Mouse (Mus musculus) ES-CJ7 (cell line): ENCODE measurements at regions not wholly inside any gene's neighbourhood (a gene's known extent, or its start where the extent isn't known, plus 50 kb on each side); places are given as distances from the start of the nearest gene placed in this dataset.
A peak's percentile ranks its signal among the peaks of the same experiment; 100 is the strongest.

Source experiments
- DNase-seq: peaks from one replicate; pipeline ENCODE4 v3.0.0; 2011; ENCODE audit warnings: low read depth, low spot score

- DNase-seq, result no peak
Observed at GRCm38 (mm10) chr10:92625781-92626180, 96.4 kb downstream of the Nedd1 start.

DNA sequence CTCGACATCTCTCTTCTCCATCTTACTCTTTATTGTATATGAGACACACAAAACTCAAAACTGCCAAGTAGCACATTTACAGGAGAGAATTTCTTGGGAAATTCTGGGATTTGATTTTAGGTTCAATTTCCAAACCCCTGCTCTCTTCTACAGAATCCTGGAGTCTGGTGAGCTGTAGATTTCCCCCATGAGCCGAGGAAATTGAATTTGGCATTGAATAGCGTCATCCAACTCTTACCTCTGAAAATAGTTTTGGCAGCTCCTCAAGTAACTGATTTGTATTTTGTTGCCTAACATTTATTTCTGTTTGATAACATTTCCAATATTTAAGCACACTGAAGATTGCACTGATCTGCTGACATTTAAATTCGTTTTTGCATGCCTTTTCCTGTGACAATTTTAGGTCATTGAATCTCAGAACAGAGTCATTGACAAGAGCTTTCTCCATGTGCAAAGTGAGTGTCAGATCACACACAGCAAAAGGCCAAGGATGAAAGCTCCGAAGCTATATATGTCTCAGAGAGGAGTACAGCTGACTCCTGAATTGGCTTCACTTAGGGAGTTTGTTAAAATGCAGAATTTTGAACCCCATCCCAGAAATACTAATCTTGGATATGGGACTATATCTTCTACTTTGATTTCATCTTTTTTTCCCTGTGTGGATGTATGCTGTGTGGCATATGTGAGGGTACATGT lies 106.4 kb downstream of the Nedd1 start:
- DNase-seq, result no peak

DNA sequence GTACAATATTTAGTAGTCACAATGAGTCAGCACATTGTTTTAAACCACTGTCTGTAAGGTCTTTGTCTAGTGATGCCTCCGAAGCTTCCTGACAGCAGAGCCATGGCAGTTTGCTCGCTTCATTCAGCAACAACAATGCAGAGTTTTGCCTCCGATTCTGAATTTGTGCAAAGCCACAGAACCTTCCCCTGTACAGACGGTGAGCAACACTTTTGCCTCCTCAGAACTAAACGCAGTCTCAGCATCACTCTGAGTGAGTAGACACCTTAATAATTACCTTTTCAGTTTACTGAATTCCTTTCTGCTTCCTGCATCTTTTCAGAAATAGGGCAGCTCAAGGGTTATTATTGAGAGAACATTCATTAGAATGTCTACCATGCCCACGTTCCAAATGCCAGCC lies 107.9 kb downstream of the Nedd1 start:
- DNase-seq, result no peak

DNA sequence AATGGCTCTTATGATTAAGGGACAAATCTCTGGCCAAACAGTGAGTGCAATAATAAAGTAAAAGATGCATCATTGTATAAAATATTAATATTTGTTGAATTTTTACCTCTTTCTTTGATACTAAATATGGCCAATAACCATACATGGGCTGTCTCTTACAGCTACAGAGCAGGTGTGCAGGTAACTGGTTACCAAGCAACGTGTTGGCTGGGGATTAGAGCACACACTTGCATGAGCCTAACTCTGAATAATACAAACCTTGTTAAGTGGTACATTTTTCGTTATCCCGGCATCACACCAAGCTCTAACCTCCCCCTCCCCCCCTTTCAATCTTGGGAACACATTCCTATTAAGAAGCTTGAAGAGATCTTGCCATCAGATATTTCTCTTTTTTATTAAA lies 111.2 kb downstream of the Nedd1 start:
- DNase-seq, result no peak

DNA sequence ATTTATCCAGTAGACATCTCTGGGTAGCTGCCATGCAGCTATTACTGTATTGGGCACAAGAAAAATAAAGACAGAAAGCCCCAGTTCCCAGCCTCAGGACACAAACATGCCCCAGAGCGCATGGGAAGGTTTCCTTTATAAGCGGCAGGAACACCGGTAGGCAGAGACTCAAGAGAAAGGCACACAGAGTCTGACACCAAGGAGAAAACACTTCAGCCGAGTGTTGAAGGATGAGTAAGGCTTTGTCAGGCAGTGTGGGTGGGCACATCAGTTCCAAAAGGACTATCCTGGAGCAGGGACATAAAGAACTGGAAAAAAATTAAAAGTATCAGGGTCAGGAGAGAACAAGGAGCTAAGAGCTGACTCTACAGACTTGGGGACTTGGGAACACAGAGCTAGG lies 115.5 kb downstream of the Nedd1 start:
- no peak for DNase-seq

DNA sequence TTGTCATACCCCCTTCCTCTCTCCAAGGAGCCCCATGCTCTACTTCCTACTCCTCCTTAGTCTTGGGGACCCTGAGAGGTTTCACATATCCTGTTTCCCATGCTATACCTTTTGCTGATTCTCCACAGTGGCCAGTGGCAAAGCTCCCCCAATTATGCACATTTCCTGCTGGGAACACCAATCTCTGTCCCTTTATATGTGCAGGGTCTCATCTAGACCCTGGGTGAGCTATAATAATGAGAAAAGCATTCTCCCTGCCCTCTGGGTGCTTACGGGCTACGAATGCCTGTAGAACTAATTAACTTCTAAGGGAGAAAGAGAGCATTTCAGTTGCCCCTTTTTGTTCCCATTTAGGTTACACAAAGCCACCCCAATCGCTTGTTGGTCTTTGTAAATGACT lies 116.6 kb downstream of the Nedd1 start:
- no peak for DNase-seq

- DNase-seq, result no peak
Observed at GRCm38 (mm10) chr10:92600116-92600515, 122.1 kb downstream of the Nedd1 start.

DNA sequence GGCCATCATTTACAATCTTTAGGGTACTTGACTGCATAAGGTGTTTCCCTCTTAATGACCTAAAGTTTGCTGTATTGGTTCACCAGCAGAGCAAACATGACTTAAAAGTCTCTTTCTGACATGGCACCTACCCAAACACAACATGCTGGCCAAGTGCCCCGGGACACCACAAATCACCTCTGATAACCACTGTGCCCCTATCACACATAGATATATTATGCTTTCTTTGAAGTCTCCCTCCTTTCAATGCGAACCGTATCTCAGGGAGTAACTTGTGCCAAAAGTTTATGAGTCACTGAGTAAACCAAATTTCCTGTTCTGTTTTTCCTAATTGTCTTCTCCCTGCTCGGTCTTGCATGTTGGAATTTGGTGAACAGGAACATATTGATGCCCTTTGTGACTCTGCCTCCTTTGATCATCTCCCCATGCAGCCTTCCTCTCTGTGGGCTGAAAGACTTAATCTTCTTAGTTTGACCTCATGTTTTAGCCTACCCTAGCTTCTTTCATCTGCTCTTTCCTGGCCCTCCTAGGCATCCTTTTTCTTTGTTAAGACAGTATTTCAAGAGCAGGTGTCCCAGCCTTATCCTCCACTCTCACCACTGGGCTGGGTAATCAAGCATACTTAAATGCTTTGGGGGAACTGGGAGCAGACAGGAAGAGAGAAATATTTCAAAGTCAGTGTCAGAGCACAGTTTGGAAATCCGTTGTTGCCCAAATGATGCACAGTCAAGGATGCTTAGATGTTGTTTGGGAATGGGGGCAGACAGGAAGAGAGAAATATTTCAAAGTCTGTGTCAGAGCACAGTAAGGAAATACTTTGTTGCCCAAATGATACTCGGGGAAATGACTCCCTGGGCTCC lies 126.5 kb downstream of the Nedd1 start:
- DNase-seq, result no peak

DNA sequence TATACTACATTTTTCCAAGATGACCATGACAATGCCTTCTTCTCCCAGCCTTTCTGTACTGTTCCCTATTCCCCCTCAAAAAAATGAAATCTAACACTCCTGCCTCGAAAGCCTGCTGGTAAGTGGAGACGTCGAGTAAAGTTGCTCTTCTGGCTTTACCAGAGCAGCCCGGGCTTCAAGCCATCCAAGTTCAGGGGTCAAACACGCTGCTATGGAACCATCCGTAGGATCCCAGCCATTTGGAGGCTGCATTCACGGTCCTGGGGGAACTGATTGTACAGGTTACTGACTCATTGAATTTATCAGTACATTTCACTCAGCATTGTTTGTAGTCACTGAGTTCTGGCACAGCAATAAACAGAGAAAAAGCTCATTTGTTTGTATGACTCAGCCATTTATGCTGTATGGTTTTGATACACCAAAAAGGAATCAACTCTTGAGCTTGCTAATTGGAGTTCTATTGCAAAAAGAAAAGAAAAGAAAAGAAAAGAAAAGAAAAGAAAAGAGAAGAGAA lies 128.2 kb downstream of the Nedd1 start:
- DNase-seq, result no peak

GRCm38 (mm10) chr10:92578872-92579271 lies 143.3 kb downstream of the Nedd1 start:
- no peak for DNase-seq

DNA sequence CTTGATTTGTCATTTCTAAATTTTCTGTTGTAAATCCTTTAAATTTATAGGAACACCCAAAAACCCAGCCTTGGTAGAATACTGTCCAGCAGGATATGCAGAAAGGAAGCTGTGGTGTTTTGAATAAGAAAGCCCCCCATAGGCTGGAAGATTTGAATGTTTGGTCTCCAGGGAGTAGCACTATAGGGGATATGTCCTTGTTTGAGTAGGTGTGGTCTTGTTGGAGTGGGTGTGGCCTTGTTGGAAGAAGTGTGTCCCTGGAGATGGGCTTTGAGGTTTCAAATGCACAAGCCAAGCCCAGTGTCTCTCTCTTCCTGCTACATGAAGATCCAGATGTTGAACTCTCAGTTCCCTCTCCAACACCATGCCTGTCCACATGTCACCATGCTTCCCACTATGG lies 151.7 kb downstream of the Nedd1 start:
- DNase-seq, result peak; percentile 59

DNA sequence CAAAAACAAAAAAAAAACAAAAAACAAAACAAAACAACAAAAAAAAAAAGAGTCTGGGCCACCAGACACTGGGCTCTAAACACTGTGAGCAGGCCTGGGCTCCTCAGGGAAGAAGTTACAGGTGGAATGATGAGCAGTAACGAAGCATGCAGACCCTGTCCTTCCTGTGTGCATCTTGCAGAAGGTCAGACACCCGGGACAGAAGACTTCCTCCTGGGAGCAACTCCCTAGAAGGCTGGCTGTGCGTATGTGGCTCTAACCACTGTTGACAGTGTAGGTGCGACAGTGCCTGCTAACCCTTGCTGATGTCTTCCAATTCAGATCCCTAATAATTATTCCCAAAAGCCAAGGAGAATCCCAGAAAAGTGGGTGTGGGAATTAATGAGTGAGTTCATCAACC lies 164.8 kb downstream of the Nedd1 start:
- no peak for DNase-seq

DNA sequence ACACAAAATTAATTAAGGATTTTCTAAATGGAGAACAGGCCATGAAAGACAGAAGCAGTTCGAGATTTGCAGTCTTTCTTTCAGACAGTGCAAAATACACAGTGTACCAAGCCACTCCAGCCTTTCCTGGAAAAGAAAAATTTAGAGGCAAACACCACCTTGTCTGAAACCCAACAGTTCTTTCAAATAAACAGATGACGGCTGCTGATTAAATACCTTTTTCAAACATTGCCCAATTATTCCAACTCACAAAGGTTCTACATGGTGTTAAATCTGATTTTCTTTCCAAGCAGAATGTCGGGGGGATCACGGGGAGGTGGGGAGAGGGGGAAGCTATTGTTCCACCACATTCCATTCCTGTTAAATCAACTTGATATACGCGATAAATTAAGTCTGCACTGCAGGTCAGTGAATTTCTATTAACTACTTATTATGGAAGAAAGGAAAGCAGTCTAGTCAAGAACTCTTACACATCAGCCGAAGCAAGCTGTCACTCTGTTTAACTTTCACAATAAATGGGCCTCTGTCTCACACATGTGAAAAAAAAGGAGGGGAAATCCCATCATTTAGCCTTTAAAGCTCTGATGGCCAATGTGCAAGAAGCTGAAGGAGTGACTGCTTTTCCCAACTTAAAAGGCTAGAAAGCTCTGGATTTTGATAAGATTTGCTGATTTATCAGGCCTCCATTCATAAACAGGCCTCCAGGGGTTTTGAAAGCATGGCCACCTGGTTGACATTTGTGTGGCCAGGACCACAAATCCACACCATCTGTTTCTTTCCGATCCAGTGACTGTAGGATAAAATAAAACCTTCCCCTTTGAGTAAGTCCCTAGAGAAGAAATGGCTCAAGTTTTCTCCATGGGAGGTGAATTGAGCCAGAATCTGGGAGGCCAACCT lies 165.4 kb downstream of the Nedd1 start:
- DNase-seq, result no peak

GRCm38 (mm10) chr10:92555727-92556525 lies 166.3 kb downstream of the Nedd1 start:
- DNase-seq, result no peak

DNA sequence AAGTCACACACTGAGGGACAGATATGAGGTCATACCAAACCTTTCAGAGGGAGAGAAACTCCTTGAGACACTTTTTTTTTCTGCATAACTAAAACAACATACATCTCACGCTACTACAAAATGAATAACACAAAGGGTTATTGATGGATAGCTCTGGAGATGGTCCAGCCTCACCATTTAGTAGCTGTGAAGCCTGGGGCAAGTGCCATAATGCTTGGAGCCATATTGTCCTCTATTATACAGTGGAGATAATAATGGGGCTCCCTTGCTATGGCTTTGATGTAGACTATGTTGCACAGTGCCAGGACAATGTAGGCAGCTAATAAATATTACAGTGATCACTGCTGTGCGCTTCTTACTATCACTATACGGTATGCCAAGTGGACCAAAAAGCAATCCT lies 168.3 kb downstream of the Nedd1 start:
- no peak for DNase-seq

DNA sequence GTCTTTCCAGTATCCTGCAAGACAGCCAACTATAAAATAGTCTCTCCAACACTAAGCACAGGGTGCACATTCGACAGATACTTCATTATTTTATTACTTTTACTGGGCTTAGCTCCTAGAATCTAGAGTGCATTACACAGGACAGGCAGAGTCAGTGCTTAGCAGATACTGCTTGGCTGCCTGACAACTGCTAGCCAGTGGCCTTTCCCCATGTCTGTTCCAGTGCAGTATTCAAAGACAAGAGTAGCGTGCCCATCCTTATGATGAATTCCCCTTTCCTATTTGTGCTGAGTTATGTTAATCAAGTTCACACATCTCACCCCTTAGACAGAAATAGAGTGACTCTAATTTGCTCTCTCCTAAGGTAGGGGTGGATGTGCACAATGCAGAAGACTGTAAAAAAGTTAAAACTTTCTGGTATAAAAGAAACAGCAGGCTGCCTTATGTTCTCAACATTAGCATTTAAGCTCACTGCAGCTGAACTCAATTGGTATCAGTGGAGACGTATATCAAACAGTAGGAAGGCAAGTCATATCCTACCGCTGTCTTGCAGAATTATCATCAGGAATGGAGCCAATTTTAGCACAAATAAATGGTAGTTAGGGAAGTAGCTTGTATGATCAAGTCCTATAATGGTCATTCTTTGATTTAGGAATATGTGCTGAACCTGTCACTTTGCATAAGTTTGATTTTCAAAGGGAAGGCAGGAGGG lies 173.2 kb downstream of the Nedd1 start:
- no peak for DNase-seq

GRCm38 (mm10) chr10:92538433-92538832 lies 183.8 kb downstream of the Nedd1 start:
- peak; percentile 32 for DNase-seq

- no peak for DNase-seq
Observed at GRCm38 (mm10) chr10:92516886-92517285, 205.3 kb downstream of the Nedd1 start.

GRCm38 (mm10) chr10:92511769-92512168 lies 210.5 kb downstream of the Nedd1 start:
- DNase-seq, result no peak

- DNase-seq, result no peak
Observed at GRCm38 (mm10) chr10:92510677-92511076, 211.5 kb downstream of the Nedd1 start.
